Mouse (Mus musculus) left cerebral cortex, postnatal 36 days (tissue): ENCODE data around the gene Cacna1a. TPM values are rescaled to one million over a fixed set of nuclear protein-coding genes. Genes with fewer than 3 reads are reported as not detected.
"Not testable (repeated sequence)": the region's sequence is repeated elsewhere in the genome, so short reads cannot be mapped to it uniquely, and the experiment has no call there.

Experiments
- DNase-seq, 2 experiments: peaks; one replicate each; pipeline ENCODE4 v3.0.0; 2021 to 2022; ENCODE audit warnings: low spot score in 2 of 2, mixed read lengths in 1 of 2
- intact Hi-C: fragments of 180-260 bp; cut with DNase I; formaldehyde crosslinking; loops from one replicate; pipeline ENCODE4 v1.15.1; 2025
- total RNA-seq, 2 experiments: library from RNA; stranded (reverse); gene quantifications; 2 replicates each; pipeline ENCODE4 v1.2.3; 2021

Gene Cacna1a
- total RNA-seq, 2 experiments from 2014 or later = 219 to 272 TPM

DNA sequence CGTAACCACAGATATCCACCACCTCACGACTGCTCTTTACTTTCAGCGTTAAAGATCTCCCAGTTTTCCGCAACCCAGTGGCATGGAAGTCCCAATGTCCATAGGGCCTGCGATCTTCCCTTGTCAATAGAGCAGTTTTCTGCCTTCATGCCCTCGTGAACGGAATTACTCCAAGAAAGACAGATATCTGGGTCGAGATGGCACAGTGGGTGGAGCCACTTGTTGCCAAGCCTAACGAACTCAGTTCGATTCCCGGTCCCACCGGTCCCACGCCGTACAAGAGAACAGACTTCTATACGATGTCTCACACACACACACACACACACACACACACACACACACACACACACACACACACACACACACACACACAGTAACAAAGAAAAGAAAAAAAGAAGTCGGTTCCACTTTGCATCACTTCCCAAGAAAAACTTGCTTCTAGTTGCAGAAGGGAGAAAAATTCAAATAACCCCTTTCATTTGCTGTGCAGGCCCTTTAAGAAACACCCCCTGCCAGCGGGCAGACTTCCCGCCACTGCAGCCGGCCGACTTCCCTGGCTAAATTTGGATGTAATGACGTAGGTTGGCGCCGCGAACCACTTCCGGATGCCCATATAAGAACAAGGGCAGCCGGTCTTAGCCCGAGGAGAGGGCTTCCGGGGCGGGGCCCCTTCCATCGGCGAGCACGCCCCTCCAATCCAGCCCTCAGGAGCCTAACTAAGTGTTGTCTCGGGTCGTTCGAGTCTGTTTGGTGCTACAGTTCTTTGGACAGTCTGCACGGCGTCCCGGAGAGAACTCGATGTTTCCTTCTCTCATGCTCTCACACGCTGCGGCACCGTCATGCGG lies 275.5 kb downstream of the Cacna1a start:
- DNase-seq = peak; percentile 96 to 98
- intact Hi-C loops = loop anchor here (5.0 kb wide), 1 partner anchor 39 kb away; the partner anchor contains the start of gene Lyl1

DNA sequence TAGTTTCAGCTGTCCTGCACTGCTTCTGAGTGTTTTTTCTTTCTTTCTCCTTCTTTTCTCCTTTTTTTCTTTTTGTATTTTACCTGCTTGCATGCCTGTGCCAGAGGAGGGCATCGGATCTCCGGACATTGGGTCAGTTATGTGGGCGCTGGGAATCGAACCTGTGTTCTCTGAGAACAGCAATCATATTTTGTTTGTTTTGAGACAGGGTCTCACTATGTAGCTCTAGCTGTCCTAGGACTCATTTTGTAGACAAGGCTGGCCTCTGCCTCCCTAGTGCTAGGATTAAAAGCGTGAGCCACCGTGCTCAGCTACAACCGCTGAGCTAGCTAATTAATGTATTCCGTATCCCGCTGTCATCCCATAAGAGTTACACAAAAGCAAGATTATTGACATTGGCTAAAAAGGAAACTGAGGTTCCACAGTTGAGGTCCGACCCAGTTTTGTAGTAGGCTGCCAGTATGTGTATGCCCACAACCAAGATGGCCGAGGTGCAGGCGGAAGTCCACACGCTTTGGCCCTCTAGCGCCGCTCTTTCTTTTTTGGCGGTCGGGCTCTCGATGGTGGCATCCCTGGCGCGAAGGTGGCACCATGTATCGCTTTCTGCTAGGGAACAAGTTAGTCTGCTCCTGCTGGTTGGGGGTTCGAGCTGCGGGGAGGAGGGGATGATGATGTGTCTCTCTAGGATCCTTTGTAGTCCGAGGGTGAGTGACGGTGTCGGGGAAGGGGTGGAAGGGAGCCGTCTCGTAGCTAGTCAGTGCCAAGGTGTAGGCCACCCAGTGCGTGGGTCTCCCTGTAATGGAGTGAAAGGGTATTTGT lies 276.5 kb downstream of the Cacna1a start:
- intact Hi-C loops = loop anchor here (1.0 to 5.0 kb wide), 2 partner anchors 23 to 38 kb away; partner anchors contain the start of genes Lyl1 and Nacc1
- peak; percentile 83 for DNase-seq

DNA sequence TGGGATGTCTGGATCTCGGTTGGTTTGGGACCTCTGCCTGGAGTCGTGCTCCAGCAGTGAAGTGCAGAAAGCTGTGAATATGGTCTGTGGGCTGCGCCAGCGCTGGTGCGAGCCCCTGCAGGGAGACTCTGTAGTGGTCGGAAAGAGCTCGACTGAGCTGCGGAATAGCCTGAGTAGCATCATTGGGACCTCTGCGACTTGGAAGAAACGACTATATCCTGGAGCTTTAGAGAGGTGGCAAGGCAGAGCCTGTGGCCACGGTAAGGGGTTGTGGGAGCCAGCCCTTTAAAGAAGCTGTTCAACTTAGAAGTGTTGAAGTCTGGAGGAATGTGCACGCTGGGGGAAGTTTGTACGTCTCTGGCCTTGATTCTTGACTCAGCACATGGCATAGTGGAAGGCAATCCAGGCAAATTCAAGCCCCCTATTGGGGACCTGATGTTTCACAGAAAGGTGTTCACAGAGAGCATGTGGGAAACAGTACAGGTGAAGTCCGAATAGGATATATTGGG lies 277.2 kb downstream of the Cacna1a start:
- intact Hi-C loops = loop anchor here (1.0 kb wide), 1 partner anchor 22 kb away; the partner anchor contains the start of gene Nacc1
- DNase-seq = no peak

DNA sequence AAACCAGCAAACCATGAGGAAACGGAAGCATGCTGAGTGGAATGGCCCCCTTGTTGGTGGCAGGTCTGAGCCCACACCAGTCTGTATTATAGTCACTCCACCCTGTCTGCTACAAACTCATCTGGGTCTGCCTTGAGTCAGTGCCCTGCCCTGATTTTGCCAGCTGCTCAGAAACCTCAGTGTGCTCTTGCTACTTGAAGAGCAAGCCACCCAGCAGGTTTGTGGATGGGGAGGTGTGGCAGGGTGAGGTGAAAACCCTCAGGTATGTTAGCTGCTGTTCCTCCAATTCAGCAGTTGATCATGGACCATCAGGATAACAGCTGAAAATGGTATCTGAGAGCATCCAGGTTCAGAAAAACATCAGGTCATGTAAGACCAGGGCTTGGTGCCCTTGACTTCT lies 279.8 kb downstream of the Cacna1a start:
- intact Hi-C loops = no loop called here
- DNase-seq = no peak

DNA sequence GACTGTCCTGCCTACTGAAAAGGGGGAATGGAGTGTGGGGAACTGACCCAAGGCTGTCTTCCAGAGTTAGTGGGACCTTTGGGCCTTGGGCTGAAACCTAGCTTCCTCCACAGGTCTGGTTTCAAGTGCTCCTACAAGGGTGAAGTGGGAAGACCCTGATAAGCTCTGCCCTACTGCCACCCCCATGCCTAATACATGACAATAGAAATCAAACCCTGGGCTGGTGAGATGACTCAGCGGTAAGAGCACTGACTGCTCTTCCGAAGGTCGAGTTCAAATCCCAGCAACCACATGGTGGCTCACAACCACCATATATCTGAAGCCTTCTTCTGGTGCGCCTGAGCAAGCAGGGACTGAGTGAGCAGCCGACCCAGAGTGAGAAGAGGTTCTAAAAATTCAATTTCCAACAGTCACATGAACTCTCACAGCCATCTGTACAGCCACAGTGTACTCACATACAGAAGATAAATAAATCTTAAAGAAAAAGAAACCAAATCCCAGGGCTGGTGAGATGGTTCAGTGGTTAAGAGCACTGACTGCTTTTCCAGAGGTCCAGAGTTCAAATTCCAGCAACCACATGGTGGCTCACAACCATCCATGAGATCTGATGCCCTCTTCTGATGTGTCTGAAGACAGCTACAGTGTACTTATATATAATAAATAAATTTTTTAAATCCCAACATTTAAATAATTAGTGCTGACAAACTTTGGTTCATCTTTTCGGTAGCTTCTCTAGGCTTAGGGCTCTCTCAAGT lies 280.7 kb downstream of the Cacna1a start:
- DNase-seq = no peak
- intact Hi-C loops = no loop called here

DNA sequence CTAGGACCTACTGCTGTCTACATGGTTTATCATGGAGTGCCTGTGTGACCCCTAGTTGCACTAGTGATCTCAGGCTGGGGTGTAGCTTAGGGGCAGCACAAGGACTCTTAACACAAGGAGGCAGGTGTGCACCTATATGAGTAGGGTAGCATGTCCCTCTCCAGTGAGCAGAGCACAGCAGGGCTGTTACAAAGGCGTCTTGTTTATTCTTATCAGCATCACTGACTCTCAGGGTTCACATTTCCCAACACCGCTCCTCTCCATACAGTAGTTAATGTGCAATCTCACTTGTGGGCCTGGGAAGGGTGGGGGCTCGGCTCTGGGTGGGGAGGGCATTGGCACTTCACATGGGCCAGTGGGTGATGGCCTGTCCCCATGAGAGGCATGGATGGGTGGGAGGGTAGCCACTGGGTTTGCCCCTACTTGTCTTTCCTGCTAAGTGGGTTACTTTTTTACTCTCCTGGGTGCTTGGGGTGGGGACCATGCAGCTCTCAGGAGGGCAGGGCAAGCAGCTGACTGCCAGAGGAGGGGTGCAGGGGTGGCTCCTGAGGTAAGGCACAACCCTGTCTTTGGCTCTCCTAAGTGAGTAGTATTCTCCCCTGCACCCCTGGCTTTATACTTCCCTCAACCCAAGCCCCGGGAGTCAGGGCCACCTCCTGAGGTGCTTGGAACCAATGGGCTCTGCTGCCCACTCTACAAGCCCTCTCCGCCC lies 282.2 kb downstream of the Cacna1a start:
- DNase-seq, intact Hi-C loops: not testable (repeated sequence)

DNA sequence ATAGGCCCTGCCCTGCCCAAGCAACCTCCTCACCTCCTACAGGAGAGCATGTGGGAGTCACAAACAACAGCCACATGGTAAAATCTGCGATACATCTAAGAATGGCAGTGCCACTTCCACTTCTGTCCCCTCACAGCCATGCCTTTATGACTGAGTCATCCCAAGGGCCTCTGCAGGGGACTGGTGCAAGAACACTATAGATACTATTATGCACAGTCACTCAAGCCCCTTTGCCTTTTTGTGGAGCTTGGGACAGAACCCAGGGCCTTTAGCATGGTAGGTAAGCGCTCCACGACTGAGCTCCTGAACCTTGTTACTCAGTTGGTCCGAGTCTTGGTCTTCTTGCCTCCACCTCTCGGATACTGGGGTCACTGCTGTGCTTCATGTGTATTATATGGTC lies 289.1 kb downstream of the Cacna1a start:
- intact Hi-C loops = no loop called here
- DNase-seq = no peak

DNA sequence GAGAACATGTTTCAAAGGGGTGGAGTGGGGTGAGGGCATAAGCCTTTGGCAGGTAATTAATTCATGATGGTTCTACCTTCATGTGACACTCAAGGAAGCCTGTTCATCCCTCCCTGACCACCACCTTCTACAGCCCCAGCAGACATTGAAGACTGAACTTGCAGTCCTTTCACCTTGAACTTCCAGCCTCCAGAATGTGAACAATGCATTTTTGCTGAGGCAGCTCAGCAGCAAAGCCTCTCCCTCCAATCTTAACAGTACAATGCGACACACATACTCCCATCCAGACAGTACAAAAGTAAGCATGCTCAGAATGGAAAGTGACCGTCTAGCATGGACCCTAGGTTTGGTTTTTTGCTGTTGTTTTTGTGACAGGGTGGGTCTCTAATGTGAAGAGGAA lies 293.2 kb downstream of the Cacna1a start:
- DNase-seq = no peak

DNA sequence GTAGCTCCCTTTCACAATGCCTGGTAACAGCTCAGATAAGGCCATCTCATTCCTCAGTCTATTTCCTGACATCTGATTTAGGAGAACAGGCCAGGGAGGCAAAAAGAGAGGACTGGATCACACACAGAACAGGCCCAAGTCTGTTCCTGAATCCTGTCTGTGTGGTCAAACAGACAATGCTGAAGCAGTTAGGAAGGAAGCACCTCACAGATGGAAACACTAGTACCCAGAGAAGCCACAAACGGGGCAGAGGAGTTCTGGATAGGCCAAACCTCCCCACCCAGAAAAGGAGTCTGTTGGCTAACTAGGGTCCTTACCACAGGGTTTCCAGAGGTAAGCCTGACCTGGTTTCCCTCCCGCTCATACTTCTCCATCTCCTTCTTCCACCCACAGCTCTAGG lies 294.0 kb downstream of the Cacna1a start:
- intact Hi-C loops = no loop called here
- DNase-seq = no peak

More for the DNA sequence above, 293.2 kb downstream of the Cacna1a start:
- intact Hi-C loops = no loop called here

DNA sequence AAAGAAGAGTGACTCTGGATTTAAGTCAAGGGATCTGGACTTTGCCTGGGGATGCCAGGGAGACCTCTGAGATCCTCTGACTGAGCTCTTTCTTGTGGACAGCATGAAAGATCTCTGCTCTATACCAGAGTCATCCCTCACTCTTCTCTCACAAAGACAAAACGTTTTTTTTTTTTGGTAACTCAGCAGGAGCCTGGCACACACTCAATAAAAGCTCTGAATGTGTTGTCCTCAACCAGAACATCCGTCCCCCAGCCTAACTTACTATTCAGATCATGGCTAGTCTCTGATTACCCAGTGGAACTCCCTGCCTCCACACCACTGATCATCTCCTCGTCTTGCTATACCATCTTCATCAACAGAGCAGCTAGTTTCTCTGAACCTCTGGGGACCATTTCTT lies 296.3 kb downstream of the Cacna1a start:
- no peak for DNase-seq
- intact Hi-C loops = no loop called here

DNA sequence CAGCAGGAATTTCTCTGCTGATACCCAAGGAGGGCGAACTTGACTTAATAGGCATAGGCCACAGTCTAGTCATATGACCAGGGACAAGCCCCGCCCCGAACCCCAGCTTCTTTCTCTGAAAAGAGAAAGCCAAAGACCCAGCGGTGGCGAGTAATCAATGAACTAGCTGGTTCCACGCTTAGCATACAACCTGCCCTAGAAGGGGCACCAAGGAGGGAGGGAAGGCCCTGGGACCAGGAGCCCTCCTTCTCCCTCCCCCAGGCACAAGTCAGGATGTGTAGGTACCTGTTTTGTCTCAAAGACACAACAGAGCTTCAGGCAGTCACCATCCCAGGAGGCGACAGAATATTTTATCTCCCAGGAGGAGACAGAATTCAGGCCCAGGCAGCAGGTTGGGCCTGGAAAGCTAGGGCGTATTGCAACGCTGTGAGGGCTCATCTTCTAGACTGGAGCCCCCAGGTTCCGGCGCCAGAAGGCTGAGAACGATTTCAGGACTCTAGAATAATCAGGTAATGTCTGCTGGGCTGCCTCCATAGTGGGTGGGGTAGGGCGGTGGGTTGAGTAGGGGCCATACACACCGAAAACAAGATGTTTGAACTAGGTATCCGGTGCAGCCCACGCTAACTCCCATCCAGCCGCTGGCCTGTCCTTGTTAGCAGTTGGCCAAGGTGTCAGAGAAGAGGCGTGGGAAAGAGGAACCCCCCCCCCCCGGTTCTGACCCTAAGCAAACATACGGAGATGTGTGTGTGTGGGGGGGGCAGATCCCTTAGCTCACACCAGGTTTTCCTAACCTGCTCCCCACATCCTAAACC lies 298.2 kb downstream of the Cacna1a start, which contains the start of gene Trmt1:
Gene Trmt1, plus strand, starts transcription at position 117 of the 812 bp plus-strand sequence.
- intact Hi-C loops = loop anchor here (1.0 kb wide), 1 partner anchor 21 kb away; no protein-coding TSS in a partner anchor
- DNase-seq = peak in 1 of 2 experiments; percentile 29

DNA sequence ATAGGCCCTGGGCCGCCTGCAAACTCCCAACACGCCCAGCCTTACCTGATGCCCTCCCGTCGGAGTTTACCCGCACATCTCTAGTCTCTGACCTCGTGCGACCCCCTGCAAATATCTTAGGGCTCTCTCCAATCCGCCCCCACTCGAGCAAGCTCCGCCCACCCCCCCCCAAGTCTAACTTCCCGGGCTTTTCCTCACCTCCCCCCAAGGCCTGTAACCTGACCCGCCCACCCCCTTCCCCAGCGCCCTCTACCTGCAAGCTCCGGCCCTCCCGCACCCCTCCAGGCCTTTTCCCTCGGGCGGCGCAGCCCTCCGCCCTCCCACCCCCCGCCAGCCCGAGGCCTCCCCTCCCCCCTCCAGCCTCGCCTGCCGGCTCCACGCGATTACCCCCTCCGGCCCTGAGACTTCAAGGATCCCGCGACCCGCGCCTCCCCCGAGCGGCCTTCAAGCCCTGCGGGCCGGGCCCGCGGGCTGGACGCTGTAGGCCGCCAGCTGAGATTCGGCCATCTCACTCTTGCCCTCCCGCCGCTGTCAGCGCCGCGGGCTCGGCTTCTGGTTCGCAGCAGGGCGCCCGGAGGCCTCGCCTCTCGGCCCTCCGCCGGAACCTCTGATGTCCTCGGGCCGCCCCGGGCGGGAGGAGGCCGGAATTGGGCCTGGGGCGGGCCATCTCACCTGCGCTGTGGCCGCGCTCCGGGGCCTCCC lies 298.9 kb downstream of the Cacna1a start:
- DNase-seq = peak in 1 of 2 experiments; percentile 11
- intact Hi-C loops = loop anchor here (1.0 kb wide), 1 partner anchor 22 kb away; no protein-coding TSS in a partner anchor

DNA sequence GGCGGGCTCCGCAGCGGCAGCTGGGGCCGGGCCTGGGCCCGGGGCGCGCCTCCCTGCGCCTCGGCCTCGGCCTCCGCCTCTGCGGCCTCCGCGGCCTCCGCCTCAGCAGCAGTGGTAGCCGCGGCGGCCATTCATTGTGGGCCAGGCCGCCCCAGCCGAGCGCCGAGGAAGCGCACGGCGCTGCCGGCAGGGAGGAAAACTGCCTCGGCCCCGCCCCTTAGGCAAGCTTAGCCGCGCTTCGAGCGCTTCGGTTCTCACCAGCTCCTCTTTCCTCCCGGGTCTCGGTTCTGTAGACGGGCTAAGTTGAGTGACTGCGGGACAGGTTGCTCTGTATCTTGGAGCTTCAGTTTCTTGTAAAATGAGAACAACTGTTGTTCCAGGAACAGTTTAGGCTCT lies 299.5 kb downstream of the Cacna1a start, which contains the start of gene Nacc1:
Gene Nacc1, minus strand, starts transcription at position 158 of the 396 bp plus-strand sequence.
- intact Hi-C loops = loop anchor here (1.0 kb wide), 1 partner anchor 22 kb away; no protein-coding TSS in a partner anchor

DNA sequence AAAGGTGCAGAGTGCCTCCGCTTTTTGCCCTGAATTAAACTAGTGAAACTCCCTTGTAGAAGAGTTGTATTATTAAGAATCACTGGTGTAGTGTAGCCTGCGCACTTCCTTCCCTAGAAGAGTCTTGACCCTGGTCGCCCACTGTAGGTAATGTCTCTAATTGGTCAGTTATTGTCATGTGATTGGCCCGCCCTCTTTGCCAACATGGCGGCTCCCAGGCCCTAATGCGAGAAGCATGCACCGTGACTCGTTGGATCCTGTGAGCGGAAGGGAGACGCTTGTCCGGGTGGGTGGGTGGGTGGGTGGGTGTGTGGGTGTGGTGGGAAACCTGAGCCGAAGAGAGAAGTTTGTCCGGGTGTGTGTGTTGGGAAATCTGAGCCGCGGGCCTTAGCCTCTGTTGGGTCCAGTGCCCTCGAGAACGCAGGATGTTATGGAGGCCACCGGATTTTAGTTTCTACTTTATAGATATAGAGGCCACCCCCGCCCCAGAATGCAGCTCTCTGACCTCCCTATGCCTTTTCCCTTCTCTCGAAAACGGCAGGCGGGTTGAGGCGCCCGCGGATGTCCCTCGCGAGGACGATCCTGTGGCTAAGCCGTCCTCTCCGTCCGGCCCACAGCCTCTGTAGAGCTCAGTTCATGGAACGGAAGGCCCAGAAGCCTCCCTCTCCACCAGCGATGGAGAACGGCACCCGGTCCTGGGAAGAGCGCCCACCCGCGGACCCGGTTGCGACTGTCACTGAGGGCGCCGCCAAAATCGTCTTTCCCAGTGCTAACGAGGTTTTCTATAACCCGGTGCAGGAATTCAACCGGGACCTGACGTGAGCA lies 301.1 kb downstream of the Cacna1a start:
- peak; percentile 91 to 94 for DNase-seq
- intact Hi-C loops = no loop called here

More for the DNA sequence above, 299.5 kb downstream of the Cacna1a start, which contains the start of gene Nacc1:
- DNase-seq = peak; percentile 86 to 91
